Mouse (Mus musculus): ENCODE results near the gene Ccdc162. TPM values are rescaled to one million over a fixed set of nuclear protein-coding genes. Genes with fewer than 3 reads are reported as not detected.

Gene Ccdc162
- polyA plus RNA-seq, 1 experiment from 2014 or later, result 1.4 TPM

DNA sequence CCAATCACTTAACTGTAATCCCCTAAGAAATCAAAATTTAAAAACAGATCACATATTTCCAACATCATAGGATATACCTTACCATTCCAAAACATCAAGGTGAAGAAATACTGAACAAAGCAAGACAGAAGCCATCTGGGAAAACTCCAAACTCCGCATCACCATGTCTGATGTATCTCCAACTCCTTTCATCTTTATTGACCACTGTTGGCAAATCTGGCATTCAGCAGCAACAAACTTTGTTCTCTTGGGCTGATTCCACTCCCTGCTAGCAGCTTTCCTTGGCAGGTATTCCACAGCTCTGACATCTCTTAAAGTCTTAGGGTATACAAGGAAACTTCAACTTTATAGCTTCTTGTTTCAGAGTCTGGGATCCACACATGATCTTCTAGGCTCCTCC, 158.0 kb downstream of the Ccdc162 start:
- H3K9ac ChIP-seq, result no peak overlapping the region
- 0 out of 2 replicates have a peak, but pooled peaks cover 2% of the 10 kb centered on the region for H3K27me3 ChIP-seq
- no peak overlapping the region for H3K4me3 ChIP-seq
- no peaks in the 10 kb centered on the region for H3K36me3 ChIP-seq
- no peak overlapping the region for H3K27ac ChIP-seq
- ATAC-seq (ENCODE audit: low FRiP score), result no peak
- WGBS, result 97% methylated on average over 1 of the region's 1 CpGs
- H3K9me3 ChIP-seq (replicated peaks), result peaks cover 14% of the 10 kb centered on the region; the same call in 1 of the 2 replicates
- no peak overlapping the region for H3K4me2 ChIP-seq (replicated peaks)
- no peaks in the 10 kb centered on the region for H3K4me1 ChIP-seq

DNA sequence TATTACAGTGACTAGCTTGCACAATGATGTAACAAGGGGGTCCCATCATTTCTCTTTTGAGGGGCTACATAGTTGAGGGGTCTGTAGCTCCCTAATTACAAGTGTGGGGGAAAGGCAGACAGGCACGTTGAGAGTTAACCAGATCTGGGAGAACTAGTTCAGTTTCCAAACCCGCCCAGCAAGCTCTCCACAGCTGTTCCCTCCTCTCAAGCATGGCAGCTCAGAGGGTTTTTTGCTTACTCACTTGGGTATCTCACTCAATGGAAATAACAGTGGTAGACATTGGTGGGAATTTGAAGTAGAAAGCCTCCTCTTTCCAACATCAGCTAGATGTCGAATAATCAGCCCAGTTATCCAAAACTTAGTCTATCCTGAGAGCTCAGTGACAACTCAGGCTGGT, 161.4 kb downstream of the Ccdc162 start:
- no peak overlapping the region for H3K4me3 ChIP-seq
- H3K4me1 ChIP-seq, result peaks cover 5% of the 10 kb centered on the region; the same call in 1 of the 2 replicates
- ATAC-seq (ENCODE audit: low FRiP score), result no peak
- WGBS, result 89% methylated on average over 3 of the region's 3 CpGs
- H3K27ac ChIP-seq, result no peak overlapping the region
- no peaks in the 10 kb centered on the region; the same call in 1 of the 2 replicates for H3K9me3 ChIP-seq (replicated peaks)
- H3K36me3 ChIP-seq, result no peaks in the 10 kb centered on the region
- 0 out of 2 replicates have a peak, but pooled peaks cover 2% of the 10 kb centered on the region for H3K27me3 ChIP-seq
- H3K9ac ChIP-seq, result no peak overlapping the region
- H3K4me2 ChIP-seq (replicated peaks), result no peak overlapping the region

DNA sequence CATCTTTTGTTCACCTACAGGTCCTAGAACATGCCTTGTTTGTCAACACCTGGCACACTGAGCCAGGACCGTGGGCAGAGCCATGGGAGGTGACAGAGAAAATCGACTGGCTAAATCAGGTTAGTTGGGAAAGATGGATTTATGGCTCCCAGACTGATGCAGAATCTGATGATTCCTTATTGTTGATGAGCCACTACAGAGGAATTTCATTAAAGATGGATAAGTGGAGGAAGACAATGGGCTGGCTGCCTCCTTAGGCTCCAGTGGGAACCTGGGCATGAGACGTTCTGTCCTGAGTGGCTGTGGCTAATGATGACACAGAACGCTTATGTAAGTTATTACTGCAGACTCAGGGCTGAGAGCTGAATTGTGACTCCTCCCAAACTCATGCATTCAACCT, 162.7 kb downstream of the Ccdc162 start:
- Histone ChIP-seq H3K36me3 (no peaks in the 10 kb centered on the region), H3K9ac (no peak overlapping the region), H3K4me3 (no peak overlapping the region), H3K27ac (no peak overlapping the region), H3K4me1 (peaks cover 5% of the 10 kb centered on the region; the same call in 1 of the 2 replicates), H3K27me3 (0 out of 2 replicates have a peak, but pooled peaks cover 2% of the 10 kb centered on the region), H3K4me2 (replicated peaks) (no peak overlapping the region), H3K9me3 (replicated peaks) (peaks cover 6% of the 10 kb centered on the region)
- ATAC-seq (ENCODE audit: low FRiP score), result no peak
- 73% methylated on average over 4 of the region's 4 CpGs for WGBS

DNA sequence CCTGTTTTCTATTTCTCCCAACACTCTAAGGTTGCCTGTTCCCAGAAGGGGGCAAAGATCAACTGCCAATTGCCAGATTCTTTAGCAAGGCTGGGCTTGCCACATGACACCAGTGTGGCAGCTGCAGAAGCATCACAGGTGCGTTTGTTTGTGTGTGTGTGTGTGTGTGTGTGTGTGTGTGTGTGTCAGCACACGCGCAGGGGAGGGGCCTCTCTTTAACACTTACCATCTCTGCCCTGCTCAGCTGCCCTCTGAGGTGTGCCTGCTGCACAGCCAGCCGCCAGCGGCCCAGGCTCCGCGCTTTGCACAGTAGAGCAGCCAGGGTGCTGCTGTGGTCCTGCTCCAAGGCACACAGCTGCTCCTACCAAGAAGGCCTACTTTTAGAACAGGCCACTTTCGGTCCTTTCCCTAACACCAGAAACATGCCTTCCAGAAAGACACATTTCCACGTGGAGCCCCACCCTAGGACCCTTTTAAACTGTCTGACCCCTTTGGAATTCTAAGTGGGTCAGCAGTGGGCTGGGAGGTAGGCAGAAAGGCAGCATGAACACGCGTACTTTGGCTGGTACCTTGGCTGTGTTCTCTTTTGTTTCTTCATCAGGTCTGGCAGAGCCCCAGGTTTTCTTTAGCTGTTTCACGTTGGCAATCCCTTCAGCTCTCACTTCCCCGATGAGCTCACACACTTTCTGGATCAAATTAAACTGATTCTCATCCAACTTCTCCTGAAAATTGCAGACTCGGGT, 163.4 kb downstream of the Ccdc162 start:
- Histone ChIP-seq H3K4me2 (replicated peaks) (no peak overlapping the region), H3K4me1 (peaks cover 5% of the 10 kb centered on the region; the same call in 1 of the 2 replicates), H3K9ac (no peak overlapping the region), H3K9me3 (replicated peaks) (peaks cover 6% of the 10 kb centered on the region), H3K4me3 (no peak overlapping the region), H3K27ac (no peak overlapping the region), H3K36me3 (no peaks in the 10 kb centered on the region), H3K27me3 (0 out of 2 replicates have a peak, but pooled peaks cover 2% of the 10 kb centered on the region)
- ATAC-seq (ENCODE audit: low FRiP score), result no peak
- 47% methylated on average over 14 of the region's 14 CpGs for WGBS

DNA sequence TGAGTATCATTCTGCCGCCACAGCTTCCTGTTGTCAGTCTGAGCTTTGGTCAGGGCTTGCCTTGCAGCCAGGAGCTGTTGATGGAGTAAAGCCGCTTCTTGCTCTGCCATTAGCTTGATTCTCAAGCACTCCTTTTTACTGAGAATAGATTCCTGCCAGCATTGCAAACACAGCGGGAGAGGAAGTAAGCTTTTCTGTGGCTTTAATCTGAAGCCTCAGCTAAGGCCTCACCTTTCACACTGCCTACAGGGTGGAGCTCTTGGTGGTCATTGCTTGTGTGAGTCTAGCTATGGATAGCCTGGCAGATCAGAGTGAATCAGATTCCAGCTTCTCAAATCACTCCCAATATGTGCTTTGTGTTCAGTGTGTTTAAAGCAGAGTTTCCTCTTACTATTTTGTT, 164.1 kb downstream of the Ccdc162 start:
- WGBS, result 27% methylated on average over 3 of the region's 3 CpGs
- H3K4me3 ChIP-seq, result no peak overlapping the region
- no peak for ATAC-seq (ENCODE audit: low FRiP score)

DNA sequence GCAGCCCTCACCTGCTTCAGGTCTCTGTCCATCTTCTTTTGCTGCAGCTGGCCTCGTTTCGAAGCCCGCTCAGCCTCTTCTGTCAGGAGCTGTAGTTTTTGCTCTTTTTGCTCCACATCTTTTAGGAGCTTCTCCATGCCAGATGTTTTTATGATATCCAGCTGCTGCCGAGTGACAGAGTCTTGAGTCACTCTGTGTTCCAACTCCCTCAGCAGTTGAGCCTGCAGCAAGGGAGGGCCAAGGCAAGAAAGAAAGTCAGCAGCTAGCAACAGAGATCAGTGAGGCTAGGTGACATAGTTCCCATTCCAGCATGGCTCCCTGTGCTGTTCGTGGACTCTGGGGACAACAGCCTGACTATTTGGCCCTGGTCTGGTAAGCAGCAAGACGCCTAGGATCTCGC, 165.7 kb downstream of the Ccdc162 start:
- WGBS, result 72% methylated on average over 7 of the region's 7 CpGs
- Histone ChIP-seq H3K4me1 (peaks cover 5% of the 10 kb centered on the region; the same call in 1 of the 2 replicates), H3K9ac (no peak overlapping the region), H3K4me3 (no peak overlapping the region), H3K9me3 (replicated peaks) (peaks cover 6% of the 10 kb centered on the region), H3K36me3 (no peaks in the 10 kb centered on the region), H3K27ac (no peak overlapping the region), H3K4me2 (replicated peaks) (no peak overlapping the region), H3K27me3 (no peaks in the 10 kb centered on the region)
- no peak for ATAC-seq (ENCODE audit: low FRiP score)

More for the DNA sequence above, 164.1 kb downstream of the Ccdc162 start:
- H3K27me3 ChIP-seq, result 0 out of 2 replicates have a peak, but pooled peaks cover 2% of the 10 kb centered on the region
- no peaks in the 10 kb centered on the region for H3K36me3 ChIP-seq
- H3K4me2 ChIP-seq (replicated peaks), result no peak overlapping the region
- no peak overlapping the region for H3K27ac ChIP-seq
- no peak overlapping the region for H3K9ac ChIP-seq
- H3K4me1 ChIP-seq, result peaks cover 5% of the 10 kb centered on the region; the same call in 1 of the 2 replicates
- peaks cover 6% of the 10 kb centered on the region for H3K9me3 ChIP-seq (replicated peaks)

DNA sequence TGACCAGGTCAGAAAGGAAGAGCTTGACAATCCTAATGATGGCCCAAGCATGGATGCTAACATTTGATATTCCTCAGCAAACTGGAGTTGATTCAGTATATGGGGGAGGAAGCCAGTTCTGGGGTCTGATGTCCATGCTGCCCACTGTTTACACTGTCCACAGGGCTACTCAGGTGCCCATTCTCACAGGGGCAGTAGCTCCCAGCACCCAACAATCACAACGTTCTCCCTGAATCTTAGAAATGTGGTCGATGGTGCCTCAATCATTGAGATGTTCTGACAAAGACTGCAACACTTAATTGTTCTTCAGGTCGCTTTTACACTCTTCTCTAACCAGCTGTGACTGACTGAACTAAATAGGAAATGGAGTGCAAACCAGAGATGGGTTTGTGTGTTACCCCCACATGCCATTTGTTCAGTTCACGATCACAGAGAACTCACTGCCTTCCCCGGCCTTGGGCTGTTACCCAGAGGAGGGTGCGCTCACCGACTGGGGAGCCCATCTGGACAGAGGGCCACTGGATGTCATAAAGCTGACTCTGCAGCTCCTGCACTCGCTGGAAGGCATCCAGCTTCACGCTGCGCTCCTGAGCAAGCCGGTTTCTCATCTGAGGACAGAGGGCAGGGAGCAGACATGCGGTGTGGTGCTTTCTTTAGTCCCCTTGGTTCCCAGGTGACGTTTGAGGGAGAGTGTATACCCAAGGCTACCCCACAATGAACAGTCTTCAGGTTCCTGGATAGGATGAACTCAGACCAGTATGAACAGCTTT, 169.9 kb downstream of the Ccdc162 start:
- H3K4me1 ChIP-seq, result peaks cover 10% of the 10 kb centered on the region; the same call in 1 of the 2 replicates
- no peak overlapping the region for H3K4me2 ChIP-seq (replicated peaks)
- ATAC-seq (ENCODE audit: low FRiP score), result no peak
- H3K9ac ChIP-seq, result no peak overlapping the region
- no peak overlapping the region for H3K4me3 ChIP-seq
- no peaks in the 10 kb centered on the region for H3K36me3 ChIP-seq
- H3K27ac ChIP-seq, result no peak overlapping the region
- no peaks in the 10 kb centered on the region for H3K27me3 ChIP-seq
- 63% methylated on average over 13 of the region's 13 CpGs for WGBS
- H3K9me3 ChIP-seq (replicated peaks), result peaks cover 6% of the 10 kb centered on the region

DNA sequence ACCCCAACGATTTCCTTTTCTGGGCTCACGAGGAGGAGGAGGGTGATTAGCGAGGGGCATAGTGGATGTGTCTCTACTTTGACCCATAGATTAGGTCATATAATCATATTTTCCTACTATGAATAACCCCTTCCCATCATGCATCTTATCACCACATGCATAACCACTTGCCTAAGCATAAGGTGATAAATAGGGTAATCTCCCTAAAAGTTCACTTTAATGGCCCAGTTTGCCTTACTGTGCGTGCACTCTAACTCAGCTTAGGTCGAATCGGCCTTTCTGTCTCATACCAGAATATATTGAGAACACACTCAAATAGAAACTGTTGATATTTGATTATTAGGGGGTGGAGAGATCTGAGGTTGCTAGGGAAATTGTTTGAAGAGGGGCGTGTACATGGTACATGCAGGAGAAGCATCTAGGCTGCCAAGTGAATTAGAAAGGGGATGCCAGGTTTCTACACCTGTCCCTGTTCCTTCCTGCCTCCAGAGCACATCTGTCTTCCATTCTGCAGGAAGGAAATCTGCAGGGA, 171.1 kb downstream of the Ccdc162 start:
- 68% methylated on average over 7 of the region's 7 CpGs for WGBS
- H3K27me3 ChIP-seq, result no peaks in the 10 kb centered on the region
- no peak overlapping the region for H3K27ac ChIP-seq
- no peaks in the 10 kb centered on the region for H3K36me3 ChIP-seq
- H3K4me2 ChIP-seq (replicated peaks), result no peak overlapping the region
- peaks cover 6% of the 10 kb centered on the region for H3K9me3 ChIP-seq (replicated peaks)
- ATAC-seq (ENCODE audit: low FRiP score), result no peak
- H3K4me1 ChIP-seq, result peaks cover 10% of the 10 kb centered on the region; the same call in 1 of the 2 replicates
- no peak overlapping the region for H3K4me3 ChIP-seq
- H3K9ac ChIP-seq, result no peak overlapping the region

DNA sequence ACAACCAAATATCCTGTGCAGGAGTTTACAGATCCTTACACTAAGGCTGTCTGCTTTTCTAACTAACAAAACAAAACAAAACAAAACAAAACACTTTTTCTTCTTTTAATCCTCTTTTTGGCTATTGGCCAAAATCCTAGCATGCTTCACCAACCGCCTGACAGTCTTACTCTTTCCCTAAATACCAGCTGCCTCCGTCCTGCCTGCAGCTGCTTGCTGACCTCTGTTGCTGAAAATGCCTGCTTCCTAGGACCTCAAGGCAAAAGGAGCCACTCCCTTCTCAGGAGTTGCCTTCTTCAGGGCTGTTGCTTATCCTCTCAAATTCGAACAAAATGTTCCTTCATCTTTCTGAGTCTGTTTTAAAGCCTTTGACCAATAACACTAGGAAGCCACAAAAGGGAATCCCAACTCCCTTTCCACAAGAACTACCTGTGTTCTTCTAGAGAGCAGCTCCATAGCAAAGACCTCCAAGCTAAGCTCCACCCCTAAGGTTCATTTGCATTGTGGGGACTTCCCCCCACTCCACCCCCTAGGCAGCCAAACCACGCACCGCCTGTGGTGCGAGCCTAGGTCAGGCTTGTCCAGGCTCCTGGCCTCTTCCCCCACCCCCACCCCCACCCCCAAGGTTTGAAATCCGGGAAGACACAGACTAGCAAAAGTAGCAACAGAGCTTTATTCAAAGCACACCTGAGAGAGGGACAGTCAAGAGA, 171.8 kb downstream of the Ccdc162 start:
- 9% methylated on average over 7 of the region's 7 CpGs for WGBS

DNA sequence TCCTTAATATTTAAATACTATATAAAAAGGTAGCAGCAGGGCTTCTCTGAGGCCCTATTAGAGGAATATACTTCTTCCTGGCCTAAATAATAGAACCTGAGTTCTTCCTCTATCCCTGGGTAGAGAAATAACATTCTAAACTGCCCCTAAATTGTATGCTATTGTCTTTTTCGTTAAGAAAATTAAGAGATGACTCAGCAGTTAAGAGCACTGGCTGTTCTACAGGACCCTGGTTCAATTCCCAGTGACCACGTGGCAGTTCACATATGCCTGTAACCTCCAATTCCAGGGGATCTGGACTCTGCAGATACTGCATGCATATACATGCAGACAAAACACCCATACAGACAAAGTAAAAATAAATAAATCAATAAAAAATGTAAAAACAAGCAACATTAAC, 172.6 kb downstream of the Ccdc162 start:
- Histone ChIP-seq H3K27ac (no peak overlapping the region), H3K9me3 (replicated peaks) (no peaks in the 10 kb centered on the region), H3K9ac (no peak overlapping the region), H3K27me3 (no peaks in the 10 kb centered on the region), H3K4me1 (peaks cover 10% of the 10 kb centered on the region; the same call in 1 of the 2 replicates), H3K4me2 (replicated peaks) (no peak overlapping the region), H3K4me3 (no peak overlapping the region), H3K36me3 (peaks cover 8% of the 10 kb centered on the region)
- 83% methylated on average over 2 of the region's 2 CpGs for WGBS
- no peak for ATAC-seq (ENCODE audit: low FRiP score)

More for the DNA sequence above, 171.8 kb downstream of the Ccdc162 start:
- H3K27ac ChIP-seq, result no peak overlapping the region
- peaks cover 10% of the 10 kb centered on the region; the same call in 1 of the 2 replicates for H3K4me1 ChIP-seq
- no peak overlapping the region for H3K4me3 ChIP-seq
- no peak overlapping the region for H3K9ac ChIP-seq
- no peaks in the 10 kb centered on the region for H3K36me3 ChIP-seq
- peaks cover 6% of the 10 kb centered on the region for H3K9me3 ChIP-seq (replicated peaks)
- H3K4me2 ChIP-seq (replicated peaks), result no peak overlapping the region
- no peak for ATAC-seq (ENCODE audit: low FRiP score)
- H3K27me3 ChIP-seq, result no peaks in the 10 kb centered on the region

DNA sequence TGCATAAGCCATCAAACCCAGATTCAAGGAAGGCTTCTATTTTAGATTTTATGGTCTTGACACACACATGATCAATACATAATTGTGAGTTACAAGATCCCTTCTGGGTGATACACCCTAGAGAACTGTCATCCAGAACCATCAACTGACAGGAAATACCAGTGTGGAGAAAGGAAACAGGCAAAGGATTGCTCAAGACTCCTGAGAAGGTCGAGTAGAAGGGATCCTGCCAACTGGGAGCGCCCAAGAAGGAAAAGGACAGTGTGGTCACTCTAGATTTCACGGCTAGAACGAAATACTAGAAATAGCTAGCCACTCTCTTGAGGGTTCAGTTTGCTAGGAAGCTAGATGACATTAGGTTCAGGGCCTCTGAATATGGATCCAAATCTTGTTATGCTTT, 173.0 kb downstream of the Ccdc162 start:
- 88% methylated on average over 4 of the region's 4 CpGs for WGBS
- Histone ChIP-seq H3K9ac (no peak overlapping the region), H3K4me3 (no peak overlapping the region), H3K4me1 (peaks cover 10% of the 10 kb centered on the region; the same call in 1 of the 2 replicates), H3K27me3 (no peaks in the 10 kb centered on the region), H3K36me3 (peaks cover 9% of the 10 kb centered on the region), H3K27ac (no peak overlapping the region), H3K9me3 (replicated peaks) (no peaks in the 10 kb centered on the region), H3K4me2 (replicated peaks) (no peak overlapping the region)
- ATAC-seq (ENCODE audit: low FRiP score), result no peak
